Mouse (Mus musculus): ENCODE measurements around the gene Ilk. TPM values are rescaled to one million over a fixed set of nuclear protein-coding genes. Genes with fewer than 3 reads are reported as not detected.
A peak's percentile ranks its signal among the peaks of the same experiment; 100 is the strongest.

Ilk gene
- total RNA-seq, 2 experiments from 2014 or later = 186 to 188 TPM

- peak in 1 of 2 experiments; percentile 65 for DNase-seq (ENCODE audit: low spot score in 2 of 2)
These were observed 42.3 kb downstream of the Ilk start for GRCm38 (mm10) chr7:105778553-105779265.

- DNase-seq (ENCODE audit: low spot score in 2 of 2) = no peak
These were observed 47.5 kb downstream of the Ilk start for GRCm38 (mm10) chr7:105783861-105784260.

- no peak for DNase-seq (ENCODE audit: low spot score in 2 of 2)
These were observed 48.2 kb downstream of the Ilk start for GRCm38 (mm10) chr7:105784556-105784955.

GRCm38 (mm10) chr7:105786506-105787284 lies 50.3 kb downstream of the Ilk start:
- DNase-seq (ENCODE audit: low spot score in 2 of 2) = peak in 1 of 2 experiments; percentile 8

- peak in 1 of 2 experiments; percentile 58 for DNase-seq (ENCODE audit: low spot score in 2 of 2)
These were observed 51.1 kb downstream of the Ilk start, which contains the start of gene Dchs1 for GRCm38 (mm10) chr7:105787285-105788140. Gene Dchs1 (minus strand): TSS chr7:105787654.

GRCm38 (mm10) chr7:105791147-105791546 lies 54.8 kb downstream of the Ilk start:
- no peak for DNase-seq (ENCODE audit: low spot score in 2 of 2)

Other genes with a start within 250 kb of the Ilk start
- 10 to 100 TPM; 36.3 to 39.2 TPM for gene Smpd1, start 182.2 kb upstream of the Ilk start, total RNA-seq (2021)
- gene Apbb1, start 154.9 kb upstream of the Ilk start, total RNA-seq (2021) = 10 to 100 TPM; 15.0 to 16.6 TPM
- gene Hpx, start 136.5 kb upstream of the Ilk start, total RNA-seq (2021) = 1 to 10 TPM in 1 of 2 experiments, under 1 TPM in 1; 0.66 to 9.8 TPM
- 10 to 100 TPM; 26.2 to 34.9 TPM for gene Trim3, start 103.0 kb upstream of the Ilk start, total RNA-seq (2021)
- gene Timm10b, start 96.5 kb upstream of the Ilk start, total RNA-seq (2021) = 10 to 100 TPM; 78.9 to 88.0 TPM
- gene Arfip2, start 96.2 kb upstream of the Ilk start, total RNA-seq (2021) = 10 to 100 TPM; 39.9 to 41.7 TPM
- 1 to 10 TPM; 2.8 to 4.0 TPM for gene Gm45799, start 96.0 kb upstream of the Ilk start, total RNA-seq (2021)
- 1 to 10 TPM; 2.2 to 3.0 TPM for gene Dnhd1, start 85.8 kb upstream of the Ilk start, total RNA-seq (2021)
- 10 to 100 TPM; 14.5 to 16.9 TPM for gene Rrp8, start 793 bp downstream of the Ilk start, total RNA-seq (2021)
- 10 to 100 TPM; 85.8 to 98.7 TPM for gene Taf10, start 7.8 kb downstream of the Ilk start, total RNA-seq (2021)
- 10 to 100 TPM; 37.6 to 42.6 TPM for gene Tpp1, start 15.6 kb downstream of the Ilk start, total RNA-seq (2021)
- 10 to 100 TPM; 40.9 to 42.5 TPM for gene Dchs1, start 51.1 kb downstream of the Ilk start, total RNA-seq (2021)
- 100 to 1,000 TPM; 177 to 182 TPM for gene Mrpl17, start 74.5 kb downstream of the Ilk start, total RNA-seq (2021)
- gene Gm4070, start 217.4 kb downstream of the Ilk start, total RNA-seq (2021) = 1 to 10 TPM; 1.5 to 1.9 TPM

Measured in gastrocnemius, postnatal 4 days (tissue).